In the genomic region with DNA sequence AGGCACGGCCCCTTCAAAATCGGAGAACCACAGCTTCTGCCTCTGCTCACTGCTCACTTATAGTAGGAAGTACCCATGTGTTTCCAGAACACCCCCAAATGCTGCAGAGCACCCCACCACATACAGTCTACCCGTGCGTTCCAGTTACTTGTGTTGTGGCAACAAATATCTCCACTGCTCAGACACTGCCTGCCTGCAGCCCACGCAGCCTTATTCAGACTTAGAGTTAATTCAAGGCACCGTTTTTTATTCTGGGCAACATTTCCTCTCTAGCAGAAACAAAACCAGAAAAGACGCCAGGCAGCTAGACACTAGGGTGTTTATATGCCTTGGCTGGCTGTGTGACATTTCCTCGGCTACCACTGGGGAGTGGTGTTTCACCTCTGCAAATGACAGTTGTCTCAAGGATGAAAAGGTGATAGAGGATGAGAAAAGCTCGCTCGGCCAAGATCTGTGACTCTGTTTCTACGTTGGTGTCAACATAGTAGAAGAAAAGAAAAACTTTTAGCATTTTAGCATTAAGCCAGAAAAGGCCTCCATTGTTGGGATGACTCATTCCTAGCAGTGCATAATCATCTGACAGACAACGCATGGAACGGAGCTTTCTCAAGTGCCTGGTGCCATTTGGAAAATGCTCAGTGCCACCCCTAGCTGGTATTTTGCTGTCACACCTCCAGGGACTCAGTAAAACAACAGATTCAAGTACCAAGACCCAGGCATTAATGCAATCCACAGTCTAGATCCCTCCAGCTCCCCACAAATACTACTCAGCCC, we compare ENCODE assay signal across 8 mouse cellular contexts.
DNase-seq lines count a peak whose midpoint lies in the region; ATAC-seq lines count a peak whose summit lies in the region.

No protein-coding gene starts in this region.

- no peak overlapping the region for H3K4me3 ChIP-seq in heart, embryonic 11.5 days (ENCODE audit: low read depth, low read length)

- no peaks in the 10 kb centered on the region for H3K36me3 ChIP-seq in heart, embryonic 11.5 days (ENCODE audit: control insufficient read depth, insufficient read depth, low read length)

- H3K27me3 ChIP-seq in heart, embryonic 11.5 days (ENCODE audit: control insufficient read depth, insufficient read depth, low read length) = no peaks in the 10 kb centered on the region

- intact Hi-C loops in heart, postnatal 10 days (cut with DNase I) = no loop called here

- H3K9ac ChIP-seq in heart, embryonic 11.5 days (ENCODE audit: low read depth, low read length) = no peak overlapping the region

- peaks cover 4% of the 10 kb centered on the region; the same call in 1 of the 2 replicates for H3K4me1 ChIP-seq in heart, embryonic 11.5 days (ENCODE audit: control insufficient read depth, insufficient read depth, low read length)

- no peak overlapping the region for H3K4me2 ChIP-seq in heart, embryonic 11.5 days

- DNase-seq in heart, postnatal 10 days = peak; percentile 27 to 28
- DNase-seq in 3T3-L1 (ENCODE audit: low read depth, low spot score) = peak; percentile 6
- DNase-seq in brain, adult 2 months (ENCODE audit: low read depth, low spot score) = peak; percentile 88
- peak; percentile 36 to 48 for DNase-seq in left cerebral cortex, adult 18-20 months (ENCODE audit: low spot score in 2 of 2)
- DNase-seq in embryo, embryonic 9.5 days (ENCODE audit: extremely low spot score) = no peak
- DNase-seq in Muller cell, postnatal 12 days (ENCODE audit: inconsistent ontology term) = no peak
- no peak for DNase-seq in adrenal gland, postnatal 36 days

- no peak overlapping the region for H3K27ac ChIP-seq in heart, embryonic 11.5 days (ENCODE audit: low read depth, low read length)

- ATAC-seq in heart, embryonic 11.5 days (replicated peaks; ENCODE audit: insufficient number of reproducible peaks, low FRiP score, low TSS enrichment) = no peak

- WGBS in heart, embryonic 11.5 days (ENCODE audit: insufficient replicate concordance) = 74% methylated on average over 13 of the region's 13 CpGs

- no peaks in the 10 kb centered on the region for H3K9me3 ChIP-seq in heart, embryonic 11.5 days (replicated peaks; ENCODE audit: control insufficient read depth, low read length)

Comparison
In these comparisons a context has a peak if more than half of its experiments do, and no peak if none do; other contexts are left out.
1. DNase-seq: peak in heart, postnatal 10 days (2 of 2), 3T3-L1 (single experiment), brain, adult 2 months (single experiment) and left cerebral cortex, adult 18-20 months (2 of 2); none in embryo, embryonic 9.5 days (single experiment), Muller cell, postnatal 12 days (single experiment) and adrenal gland, postnatal 36 days (0 of 2).